Mouse (Mus musculus): ENCODE measurements at regions not wholly inside any gene's neighbourhood (a gene's known extent, or its start where the extent isn't known, plus 50 kb on each side); places are given as distances from the start of the nearest gene placed in this dataset.

DNA sequence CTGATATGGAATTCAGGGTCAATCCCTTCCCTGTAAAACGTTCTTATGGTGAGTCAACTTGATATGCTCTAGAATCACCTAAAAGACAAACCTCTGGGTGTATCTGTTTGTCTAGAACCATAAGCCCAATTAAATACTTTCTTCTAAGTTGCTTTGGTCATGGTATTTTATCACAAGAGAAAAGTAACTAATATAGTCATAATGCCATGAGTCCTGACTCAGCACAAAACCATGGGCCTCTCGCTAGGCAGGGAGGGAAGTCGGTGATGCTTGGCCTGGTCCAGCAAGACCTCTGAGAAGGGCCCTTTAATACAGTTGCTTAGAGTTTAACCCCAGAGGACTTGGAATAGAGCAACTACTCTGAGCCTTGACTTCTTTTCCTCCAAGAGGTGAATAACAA lies 153.7 kb downstream of the Dll1 start:
- no peak overlapping the region for H3K4me3 ChIP-seq (replicated peaks)
- no peak overlapping the region for H3K27ac ChIP-seq
- no peaks in the 10 kb centered on the region for H3K9me3 ChIP-seq
- ATAC-seq (ENCODE audit: insufficient number of reproducible peaks, insufficient read depth, low FRiP score, low TSS enrichment, low read depth), result no peak
- H3K4me2 ChIP-seq, result no peak overlapping the region
- H3K9ac ChIP-seq (replicated peaks), result no peak overlapping the region
- H3K4me1 ChIP-seq (replicated peaks), result no peaks in the 10 kb centered on the region
- H3K27me3 ChIP-seq, result no peaks in the 10 kb centered on the region; the same call in 1 of the 2 replicates
- no peaks in the 10 kb centered on the region for H3K36me3 ChIP-seq
- WGBS, result 88% methylated on average over 3 of the region's 3 CpGs

DNA sequence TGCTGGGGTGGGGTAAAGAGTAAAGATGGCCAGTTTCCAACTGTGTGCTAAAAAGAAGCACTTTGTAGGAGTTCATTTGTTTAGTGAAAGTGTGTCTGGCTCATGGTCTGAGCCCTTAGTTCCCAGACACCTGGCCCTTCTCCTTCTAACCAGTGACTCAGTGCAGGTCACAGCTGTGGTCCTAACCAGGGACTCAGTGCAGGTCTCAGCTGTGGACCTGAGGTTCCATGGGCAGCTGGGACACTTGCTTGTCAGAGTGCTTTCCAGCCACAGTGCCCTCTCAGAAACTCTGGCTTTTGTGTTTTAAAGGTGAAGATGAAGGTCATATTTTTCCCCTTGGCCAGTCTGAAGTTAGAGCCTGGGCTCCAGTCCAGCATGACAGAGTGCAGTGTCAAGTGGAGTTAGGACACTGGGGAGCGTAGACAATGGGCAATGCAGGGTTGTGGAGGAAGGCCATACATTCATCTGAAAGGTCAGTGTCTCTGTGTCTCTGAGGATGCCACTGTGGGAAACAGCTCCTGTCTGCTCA lies 162.5 kb downstream of the Dll1 start:
- Histone ChIP-seq H3K4me2 (no peak overlapping the region), H3K27ac (no peak overlapping the region), H3K4me3 (replicated peaks) (no peak overlapping the region), H3K9ac (replicated peaks) (no peak overlapping the region), H3K9me3 (no peaks in the 10 kb centered on the region), H3K36me3 (no peaks in the 10 kb centered on the region), H3K27me3 (no peaks in the 10 kb centered on the region), H3K4me1 (replicated peaks) (no peaks in the 10 kb centered on the region)
- 87% methylated on average over 1 of the region's 1 CpGs for WGBS
- no peak for ATAC-seq (ENCODE audit: insufficient number of reproducible peaks, insufficient read depth, low FRiP score, low TSS enrichment, low read depth)

DNA sequence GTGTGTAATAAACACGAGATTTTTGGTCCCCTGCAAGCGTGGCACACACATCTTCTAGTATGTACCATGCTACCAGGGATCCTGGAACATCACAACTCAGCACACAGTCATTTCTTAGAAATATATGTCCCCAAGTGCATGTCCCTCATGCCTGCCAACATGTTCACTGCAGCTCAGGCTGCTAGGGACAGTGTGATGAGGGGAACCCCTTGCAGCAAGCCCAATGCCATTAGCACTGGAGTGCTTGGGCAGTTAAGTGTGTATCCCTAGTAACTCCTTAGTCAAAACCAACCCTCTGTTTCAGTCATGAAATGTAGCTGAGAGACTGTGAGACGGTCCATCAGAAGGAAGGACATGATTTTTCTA lies 167.5 kb upstream of the Gm3448 start:
- Histone ChIP-seq H3K4me3 (replicated peaks) (no peak overlapping the region), H3K27ac (no peak overlapping the region), H3K9me3 (no peaks in the 10 kb centered on the region), H3K4me2 (peak overlapping the region; percentile 61), H3K9ac (replicated peaks) (no peak overlapping the region), H3K4me1 (replicated peaks) (peaks cover 19% of the 10 kb centered on the region; the same call in 1 of the 2 replicates), H3K36me3 (no peaks in the 10 kb centered on the region), H3K27me3 (no peaks in the 10 kb centered on the region)
- ATAC-seq (ENCODE audit: insufficient number of reproducible peaks, insufficient read depth, low FRiP score, low TSS enrichment, low read depth), result no peak
- WGBS, result 41% methylated on average over 3 of the region's 3 CpGs

DNA sequence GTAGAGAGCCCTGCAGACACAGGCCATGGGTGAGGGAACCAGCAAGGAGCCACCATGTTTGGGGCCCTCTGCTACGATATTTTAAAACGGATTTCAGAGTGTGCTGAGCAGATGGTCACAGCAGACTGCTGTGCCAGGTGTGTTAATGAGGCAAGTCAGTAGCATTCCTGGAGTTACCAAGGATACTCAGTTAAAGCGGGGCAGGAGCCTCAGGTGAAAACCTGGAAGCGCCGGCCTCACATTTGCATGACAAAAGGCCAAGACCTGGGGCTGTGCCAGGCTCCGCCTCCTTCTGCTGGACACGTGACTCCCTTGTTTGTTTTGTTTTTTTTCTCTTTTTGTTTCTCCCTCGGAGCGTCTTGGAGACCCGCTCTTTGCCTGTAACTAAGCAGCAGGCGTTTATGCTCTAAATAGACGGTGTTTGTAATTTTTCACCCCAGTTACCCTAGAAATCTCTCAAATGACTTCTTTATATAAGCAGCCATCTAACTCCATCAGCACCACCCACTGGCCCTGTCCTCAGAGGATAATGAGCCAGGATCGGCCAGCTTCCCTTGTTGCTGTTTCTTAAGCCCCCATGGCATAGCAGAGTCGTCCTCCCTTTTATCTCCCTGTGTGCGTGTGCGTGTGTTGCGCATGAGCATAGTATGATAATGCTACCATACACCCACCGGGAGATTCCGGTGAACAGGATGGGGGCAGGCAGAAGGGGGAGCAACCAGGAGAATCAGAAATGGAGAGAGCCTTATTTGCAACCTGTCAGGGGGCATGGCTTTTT lies 166.9 kb upstream of the Gm3448 start:
- Histone ChIP-seq H3K9me3 (no peaks in the 10 kb centered on the region), H3K4me3 (replicated peaks) (peak overlapping the region; percentile 34), H3K27ac (no peak overlapping the region), H3K36me3 (no peaks in the 10 kb centered on the region), H3K4me2 (peak overlapping the region; percentile 61), H3K4me1 (replicated peaks) (peaks cover 19% of the 10 kb centered on the region; the same call in 1 of the 2 replicates), H3K9ac (replicated peaks) (peak overlapping the region; percentile 40), H3K27me3 (no peaks in the 10 kb centered on the region)
- WGBS, result 6% methylated on average over 19 of the region's 19 CpGs
- ATAC-seq (ENCODE audit: insufficient number of reproducible peaks, insufficient read depth, low FRiP score, low TSS enrichment, low read depth), result peak; percentile 67

DNA sequence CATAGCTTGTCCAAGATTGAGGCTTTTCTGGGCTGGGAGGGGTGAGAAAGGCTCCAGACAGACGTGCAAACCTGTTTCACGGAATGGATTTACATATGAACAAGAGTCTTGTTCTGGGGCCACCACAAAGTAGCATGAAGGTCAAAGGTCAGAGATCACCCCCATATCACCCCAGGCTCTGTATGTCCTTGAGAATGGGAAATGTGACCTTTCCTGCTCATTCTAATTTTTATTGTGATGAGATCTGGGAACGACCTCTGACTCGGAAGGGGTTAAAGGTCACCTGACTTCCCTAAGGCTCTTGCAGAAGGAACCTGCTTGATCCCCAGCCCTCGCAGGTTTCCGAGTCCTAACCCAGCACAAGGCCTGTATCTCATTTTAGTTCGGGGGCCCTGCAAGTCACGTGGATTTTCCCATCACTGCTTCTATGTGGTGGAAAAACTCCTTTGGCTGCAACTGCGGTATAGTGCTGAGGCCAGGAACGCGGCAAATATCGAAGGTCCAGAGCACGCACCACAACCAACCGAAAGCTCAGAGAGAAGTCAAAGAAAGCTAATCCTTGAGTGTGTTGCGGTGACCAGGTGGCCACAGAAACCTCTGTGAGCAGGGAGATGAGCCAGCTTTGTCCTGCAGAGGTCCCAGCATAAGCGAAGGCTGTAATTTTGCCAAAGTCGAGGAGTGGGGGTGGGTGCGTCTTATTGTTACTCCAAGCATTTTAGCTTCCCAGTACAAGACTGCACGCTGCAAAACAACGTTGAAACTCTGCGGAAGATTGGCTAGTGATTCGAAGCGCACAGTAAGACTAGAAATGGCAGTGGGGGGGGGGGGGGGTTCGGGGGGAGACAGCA lies 166.1 kb upstream of the Gm3448 start:
- Histone ChIP-seq H3K36me3 (no peaks in the 10 kb centered on the region), H3K27me3 (no peaks in the 10 kb centered on the region), H3K27ac (no peak overlapping the region), H3K4me2 (peak overlapping the region; percentile 61), H3K9ac (replicated peaks) (peak overlapping the region; percentile 40), H3K4me1 (replicated peaks) (peaks cover 19% of the 10 kb centered on the region; the same call in 1 of the 2 replicates), H3K4me3 (replicated peaks) (peak overlapping the region; percentile 34), H3K9me3 (no peaks in the 10 kb centered on the region)
- WGBS, result 33% methylated on average over 24 of the region's 24 CpGs
- ATAC-seq (ENCODE audit: insufficient number of reproducible peaks, insufficient read depth, low FRiP score, low TSS enrichment, low read depth), result no peak

DNA sequence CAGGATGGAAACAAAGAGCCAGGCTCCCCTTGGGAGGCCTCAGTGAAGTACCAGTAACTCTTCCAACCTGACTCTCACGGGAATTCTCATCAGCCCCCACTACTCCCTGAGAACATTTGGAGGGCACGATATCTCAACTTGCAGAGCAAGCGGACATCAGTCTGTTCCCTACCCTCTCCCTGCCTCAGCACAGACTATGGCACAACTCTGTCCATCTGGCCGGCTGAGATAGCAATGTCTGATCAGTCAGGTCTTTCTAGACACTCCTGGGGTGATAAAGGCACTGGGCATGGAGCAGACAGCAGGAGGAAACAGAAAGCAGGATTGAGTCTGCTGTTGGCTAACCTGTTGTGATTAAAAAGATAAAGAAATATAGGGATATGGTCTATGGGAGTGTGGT lies 164.5 kb upstream of the Gm3448 start:
- H3K4me2 ChIP-seq, result no peak overlapping the region
- WGBS, result 82% methylated on average over 4 of the region's 4 CpGs

DNA sequence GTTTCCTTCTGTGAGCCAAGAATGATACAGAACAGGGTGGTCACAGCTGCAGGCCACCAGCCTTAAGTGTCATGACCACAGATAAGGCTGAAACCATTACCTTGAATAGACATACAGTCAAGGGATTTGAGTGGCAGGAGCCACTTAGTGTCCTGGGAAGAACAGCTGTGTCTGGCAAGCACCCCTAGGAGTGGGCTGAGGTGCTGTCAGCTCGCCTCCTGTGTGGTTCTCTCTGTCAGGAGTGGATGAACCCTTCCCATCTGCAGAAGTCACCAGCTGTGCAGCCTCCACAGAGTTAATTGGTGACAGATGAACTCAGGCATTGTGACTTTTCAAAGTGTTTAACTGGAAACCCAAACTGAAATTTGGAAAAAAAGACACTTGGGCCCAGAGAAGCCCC lies 163.2 kb upstream of the Gm3448 start:
- Histone ChIP-seq H3K27ac (no peak overlapping the region), H3K4me1 (replicated peaks) (peaks cover 19% of the 10 kb centered on the region; the same call in 1 of the 2 replicates)
- 69% methylated on average over 1 of the region's 1 CpGs for WGBS

More for the DNA sequence above, 164.5 kb upstream of the Gm3448 start:
- no peak overlapping the region for H3K27ac ChIP-seq
- no peaks in the 10 kb centered on the region for H3K27me3 ChIP-seq
- peaks cover 19% of the 10 kb centered on the region; the same call in 1 of the 2 replicates for H3K4me1 ChIP-seq (replicated peaks)
- no peak overlapping the region for H3K4me3 ChIP-seq (replicated peaks)
- no peak for ATAC-seq (ENCODE audit: insufficient number of reproducible peaks, insufficient read depth, low FRiP score, low TSS enrichment, low read depth)
- no peaks in the 10 kb centered on the region for H3K36me3 ChIP-seq
- H3K9ac ChIP-seq (replicated peaks), result no peak overlapping the region
- no peaks in the 10 kb centered on the region for H3K9me3 ChIP-seq

DNA sequence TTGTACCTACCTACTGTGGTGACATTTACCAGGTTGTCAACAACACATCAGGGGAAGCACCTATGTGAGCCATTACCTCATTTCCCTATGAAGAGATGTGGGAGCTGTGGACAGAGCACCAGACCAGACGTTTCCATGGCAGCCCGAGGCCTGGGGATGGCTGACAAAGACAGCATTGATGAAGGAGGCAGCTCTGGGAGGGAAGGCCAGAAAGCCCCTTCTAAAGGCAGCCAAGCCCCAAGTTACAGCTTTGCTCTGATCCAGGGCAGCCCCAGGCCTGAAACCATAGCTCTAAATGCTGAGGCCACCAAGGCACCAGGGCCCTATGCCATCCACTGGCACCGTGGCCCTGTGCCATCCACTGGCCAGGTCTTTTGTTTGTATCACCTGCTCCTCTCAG lies 157.9 kb upstream of the Gm3448 start:
- Histone ChIP-seq H3K27me3 (no peaks in the 10 kb centered on the region), H3K4me1 (replicated peaks) (peaks cover 11% of the 10 kb centered on the region), H3K9me3 (no peaks in the 10 kb centered on the region), H3K4me2 (no peak overlapping the region), H3K27ac (peak overlapping the region; percentile 60; the same call in 1 of the 2 replicates), H3K9ac (replicated peaks) (no peak overlapping the region), H3K36me3 (no peaks in the 10 kb centered on the region), H3K4me3 (replicated peaks) (no peak overlapping the region)
- whole genome bisulfite sequencing, result 68% methylated on average over 3 of the region's 3 CpGs
- ATAC-seq (ENCODE audit: insufficient number of reproducible peaks, insufficient read depth, low FRiP score, low TSS enrichment, low read depth), result no peak

More for the DNA sequence above, 163.2 kb upstream of the Gm3448 start:
- H3K36me3 ChIP-seq, result no peaks in the 10 kb centered on the region
- no peak for ATAC-seq (ENCODE audit: insufficient number of reproducible peaks, insufficient read depth, low FRiP score, low TSS enrichment, low read depth)
- H3K27me3 ChIP-seq, result no peaks in the 10 kb centered on the region
- H3K4me2 ChIP-seq, result no peak overlapping the region
- H3K4me3 ChIP-seq (replicated peaks), result no peak overlapping the region
- no peaks in the 10 kb centered on the region for H3K9me3 ChIP-seq
- no peak overlapping the region for H3K9ac ChIP-seq (replicated peaks)

DNA sequence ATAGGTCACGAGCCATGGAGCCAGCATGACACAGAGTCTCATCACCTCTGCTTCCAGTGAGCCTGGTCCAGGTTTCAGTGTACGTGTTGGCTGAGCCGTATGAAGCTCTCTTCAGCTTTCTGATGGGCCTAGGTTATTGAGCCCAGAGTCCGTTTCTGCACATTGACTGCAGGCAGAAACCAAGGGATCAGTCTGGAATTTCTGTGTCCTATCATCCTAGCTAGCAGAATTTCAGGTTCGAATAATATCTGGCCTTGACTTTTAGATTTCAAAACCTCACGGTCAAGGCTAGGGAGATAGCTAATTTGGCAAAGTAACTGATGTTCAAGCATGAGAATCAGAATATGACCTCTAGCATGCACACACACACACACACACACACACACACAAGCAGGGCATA lies 156.0 kb upstream of the Gm3448 start:
- peaks cover 19% of the 10 kb centered on the region for H3K4me1 ChIP-seq (replicated peaks)

DNA sequence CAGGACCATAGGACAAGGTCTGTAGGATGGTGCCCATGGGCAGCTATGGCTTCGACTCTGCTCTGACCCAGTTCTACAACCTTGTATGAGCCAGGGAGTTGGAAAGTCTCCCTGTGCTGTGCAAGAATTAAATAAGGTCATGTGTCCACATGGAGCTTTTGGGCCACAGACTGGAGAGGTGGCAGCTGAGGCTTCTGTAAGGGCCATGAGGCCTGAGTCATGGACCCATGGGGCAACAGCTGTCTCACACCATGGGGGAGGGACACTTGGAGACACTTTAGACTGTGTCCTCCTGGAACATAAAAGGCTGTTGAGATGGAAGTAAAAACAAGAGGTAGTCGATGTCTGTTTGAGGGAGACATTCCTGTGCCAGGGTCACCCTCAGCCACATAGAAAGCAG lies 154.5 kb upstream of the Gm3448 start:
- Histone ChIP-seq H3K4me2 (no peak overlapping the region), H3K9me3 (no peaks in the 10 kb centered on the region), H3K27ac (0 out of 2 replicates have a peak overlapping the region, but pooled peaks have one; percentile 5), H3K36me3 (no peaks in the 10 kb centered on the region), H3K27me3 (no peaks in the 10 kb centered on the region), H3K9ac (replicated peaks) (no peak overlapping the region), H3K4me3 (replicated peaks) (no peak overlapping the region), H3K4me1 (replicated peaks) (peaks cover 19% of the 10 kb centered on the region)
- ATAC-seq (ENCODE audit: insufficient number of reproducible peaks, insufficient read depth, low FRiP score, low TSS enrichment, low read depth), result no peak
- 86% methylated on average over 2 of the region's 2 CpGs for WGBS

More for the DNA sequence above, 156.0 kb upstream of the Gm3448 start:
- no peak overlapping the region for H3K4me2 ChIP-seq
- 91% methylated on average over 6 of the region's 6 CpGs for WGBS
- no peaks in the 10 kb centered on the region for H3K36me3 ChIP-seq
- no peak overlapping the region for H3K9ac ChIP-seq (replicated peaks)
- no peaks in the 10 kb centered on the region for H3K27me3 ChIP-seq
- no peak overlapping the region for H3K27ac ChIP-seq
- no peaks in the 10 kb centered on the region for H3K9me3 ChIP-seq
- no peak for ATAC-seq (ENCODE audit: insufficient number of reproducible peaks, insufficient read depth, low FRiP score, low TSS enrichment, low read depth)
- H3K4me3 ChIP-seq (replicated peaks), result no peak overlapping the region

DNA sequence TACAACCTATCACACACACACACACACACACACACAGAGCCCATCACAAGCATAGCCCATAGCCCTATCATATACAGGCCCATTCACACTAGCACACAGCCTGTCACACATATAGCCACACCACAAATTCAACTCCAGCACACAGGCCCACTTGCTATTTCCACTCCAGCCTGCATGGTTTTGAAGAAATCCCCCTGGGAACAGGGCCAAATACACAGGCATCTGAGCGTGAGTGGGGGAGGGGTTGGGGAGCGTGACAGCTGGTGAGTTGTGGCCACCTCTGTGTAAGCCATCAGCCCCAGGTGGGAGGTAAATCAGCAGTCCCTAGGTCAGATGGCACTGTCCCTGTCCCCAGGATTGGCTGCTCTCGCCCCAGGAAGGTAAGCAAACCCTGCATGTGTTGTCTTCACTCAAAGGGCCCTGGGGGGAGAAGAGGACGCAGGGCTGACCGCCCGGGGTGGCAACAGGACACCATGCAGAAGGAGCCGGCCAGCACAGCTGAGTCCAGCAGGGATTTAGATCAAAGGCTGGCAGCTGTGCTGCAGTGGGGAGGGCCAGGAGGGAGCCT lies 153.6 kb upstream of the Gm3448 start:
- Histone ChIP-seq H3K4me2 (no peak overlapping the region), H3K4me3 (replicated peaks) (no peak overlapping the region), H3K27me3 (no peaks in the 10 kb centered on the region), H3K9me3 (no peaks in the 10 kb centered on the region), H3K9ac (replicated peaks) (peak overlapping the region; percentile 32; the same call in 1 of the 2 replicates), H3K36me3 (no peaks in the 10 kb centered on the region), H3K4me1 (replicated peaks) (peaks cover 19% of the 10 kb centered on the region), H3K27ac (no peak overlapping the region)
- 11% methylated on average over 7 of the region's 7 CpGs for WGBS
- peak; percentile 78 for ATAC-seq (ENCODE audit: insufficient number of reproducible peaks, insufficient read depth, low FRiP score, low TSS enrichment, low read depth)

Data from limb, embryonic 12.5 days (tissue).